Mouse (Mus musculus) Muller cell, postnatal 12 days (primary cell): ENCODE results near the gene Kalrn.

Experiments
- DNase-seq: peaks from one replicate; pipeline ENCODE4 v3.0.0-alpha.2; 2015; ENCODE audit errors: inconsistent ontology term

The Kalrn gene

GRCm38 (mm10) chr16:34076101-34076500 lies 497.2 kb downstream of the Kalrn start:
- DNase-seq, result no peak

GRCm38 (mm10) chr16:34073930-34074329 lies 499.4 kb downstream of the Kalrn start:
- DNase-seq, result no peak

GRCm38 (mm10) chr16:34072136-34072535 lies 501.2 kb downstream of the Kalrn start:
- no peak for DNase-seq

- no peak for DNase-seq
These were observed 502.0 kb downstream of the Kalrn start for GRCm38 (mm10) chr16:34071223-34071825.

GRCm38 (mm10) chr16:34069481-34069880 lies 503.9 kb downstream of the Kalrn start:
- no peak for DNase-seq

- DNase-seq, result no peak
These were observed 506.4 kb downstream of the Kalrn start for GRCm38 (mm10) chr16:34066922-34067321.

GRCm38 (mm10) chr16:34066376-34066775 lies 507.0 kb downstream of the Kalrn start:
- no peak for DNase-seq

- DNase-seq, result no peak
These were observed 510.0 kb downstream of the Kalrn start for GRCm38 (mm10) chr16:34063313-34063712.

GRCm38 (mm10) chr16:34061661-34062060 lies 511.7 kb downstream of the Kalrn start:
- DNase-seq, result no peak

GRCm38 (mm10) chr16:34058611-34059010 lies 514.7 kb downstream of the Kalrn start:
- no peak for DNase-seq

- no peak for DNase-seq
These were observed 515.9 kb downstream of the Kalrn start for GRCm38 (mm10) chr16:34057464-34057863.

- DNase-seq, result no peak
These were observed 516.8 kb downstream of the Kalrn start for GRCm38 (mm10) chr16:34056418-34057111.

GRCm38 (mm10) chr16:34050090-34050489 lies 523.2 kb downstream of the Kalrn start:
- DNase-seq, result no peak

GRCm38 (mm10) chr16:34049361-34049760 lies 524.0 kb downstream of the Kalrn start:
- DNase-seq, result no peak

- no peak for DNase-seq
These were observed 525.1 kb downstream of the Kalrn start for GRCm38 (mm10) chr16:34048232-34048631.

- no peak for DNase-seq
These were observed 525.8 kb downstream of the Kalrn start for GRCm38 (mm10) chr16:34047543-34047942.

- no peak for DNase-seq
These were observed 526.3 kb downstream of the Kalrn start for GRCm38 (mm10) chr16:34047006-34047360.

- DNase-seq, result no peak
These were observed 526.9 kb downstream of the Kalrn start for GRCm38 (mm10) chr16:34046268-34047005.

- DNase-seq, result no peak
These were observed 528.8 kb downstream of the Kalrn start for GRCm38 (mm10) chr16:34044539-34044938.

- no peak for DNase-seq
These were observed 530.1 kb downstream of the Kalrn start for GRCm38 (mm10) chr16:34043048-34043795.

- no peak for DNase-seq
These were observed 530.7 kb downstream of the Kalrn start for GRCm38 (mm10) chr16:34042586-34042985.

- no peak for DNase-seq
These were observed 533.1 kb downstream of the Kalrn start for GRCm38 (mm10) chr16:34040276-34040675.
